Mouse (Mus musculus) layer of hippocampus, postnatal 25 days (tissue): ENCODE results near the gene Fam219b. TPM values are rescaled to one million over a fixed set of nuclear protein-coding genes. Genes with fewer than 3 reads are reported as not detected.
A peak's percentile ranks its signal among the peaks of the same experiment; 100 is the strongest.

Source experiments
- DNase-seq, 2 experiments: peaks; one replicate each; pipeline ENCODE4 v3.0.0; 2022; ENCODE audit warnings: mixed read lengths in 2 of 2, low spot score in 1 of 2; ENCODE audit errors: extremely low spot score in 1 of 2
- total RNA-seq, 2 experiments: library from RNA; stranded (reverse); gene quantifications; 2 replicates each; pipeline ENCODE4 v1.2.3; 2021

The Fam219b gene
- total RNA-seq, 2 experiments from 2014 or later = 21.5 to 22.5 TPM

GRCm38 (mm10) chr9:57560861-57561710, 23.8 kb downstream of the Fam219b start, which contains the start of gene Scamp2:
Scamp2 (plus strand) TSS chr9:57560943.
- DNase-seq = peak; percentile 85 to 96

DNA sequence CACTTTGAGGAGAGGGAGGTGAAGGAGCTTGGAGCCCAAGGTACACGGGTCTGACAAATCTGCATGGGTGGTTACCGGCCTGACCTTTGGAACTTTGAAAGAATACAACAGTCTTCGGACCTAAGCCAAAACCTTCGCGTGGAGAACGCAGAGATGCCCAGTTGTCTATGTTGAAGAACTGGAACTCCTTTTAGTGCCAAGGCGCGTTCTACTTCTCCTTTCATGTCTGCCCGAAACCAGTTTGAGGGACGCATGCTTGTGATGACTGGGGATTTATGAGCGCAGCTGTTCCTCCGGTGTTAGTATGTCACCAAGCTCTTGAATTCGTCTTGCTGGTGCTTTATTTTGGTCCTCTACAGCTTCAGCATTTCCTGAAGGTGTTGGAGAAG, 24.4 kb downstream of the Fam219b start:
- no peak for DNase-seq

- DNase-seq = no peak
Measured at GRCm38 (mm10) chr9:57562896-57563372, 25.6 kb downstream of the Fam219b start.

DNA sequence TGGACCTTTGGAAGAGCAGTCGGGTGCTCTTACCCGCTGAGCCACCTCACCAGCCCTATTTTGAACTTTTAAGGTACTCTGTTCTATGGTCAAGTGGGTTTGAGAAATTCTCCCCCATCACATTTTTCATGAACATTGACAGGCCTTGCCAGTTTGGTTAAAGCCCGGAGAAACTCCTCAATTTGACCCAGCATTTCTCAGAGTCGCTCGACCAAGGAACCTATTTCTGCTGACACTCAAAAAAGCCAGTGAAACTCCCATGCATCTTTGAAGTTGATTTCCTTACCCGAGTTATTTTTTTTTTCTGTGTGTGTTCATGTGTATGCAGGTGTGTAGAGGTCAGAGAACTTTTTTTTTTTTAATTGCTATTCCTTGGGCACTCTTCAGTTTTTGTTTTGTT, 27.3 kb downstream of the Fam219b start:
- no peak for DNase-seq

- DNase-seq = peak in 1 of 2 experiments; percentile 39
Measured at GRCm38 (mm10) chr9:57565741-57566221, 28.5 kb downstream of the Fam219b start.

- no peak for DNase-seq
Measured at GRCm38 (mm10) chr9:57566846-57567245, 29.5 kb downstream of the Fam219b start.

- DNase-seq = no peak
Measured at GRCm38 (mm10) chr9:57568500-57568899, 31.2 kb downstream of the Fam219b start.

DNA sequence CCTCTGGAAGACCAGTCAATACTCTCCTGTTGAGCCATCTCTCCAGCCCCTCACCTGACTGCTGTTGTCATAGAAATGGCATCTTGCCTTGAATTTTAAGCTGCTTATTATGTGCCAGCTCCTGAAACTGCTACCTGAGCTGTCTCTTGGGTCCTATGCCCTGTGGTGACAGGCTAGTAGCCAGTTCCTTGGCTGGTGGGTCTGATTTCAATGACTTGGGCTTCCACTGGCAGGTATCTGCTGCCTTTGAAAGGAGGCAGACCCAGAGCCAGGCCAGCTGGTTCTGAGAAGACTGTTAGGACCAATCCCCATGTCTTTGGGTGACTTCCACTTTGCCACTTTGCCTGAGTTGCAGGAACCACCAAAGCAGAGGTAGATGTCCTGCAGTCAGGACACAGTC, 37.1 kb downstream of the Fam219b start:
- no peak for DNase-seq

GRCm38 (mm10) chr9:57575577-57575976, 38.2 kb downstream of the Fam219b start:
- DNase-seq = no peak

GRCm38 (mm10) chr9:57577144-57577849, 40.0 kb downstream of the Fam219b start:
- DNase-seq = no peak

- DNase-seq = no peak
Measured at GRCm38 (mm10) chr9:57584991-57585390, 47.7 kb downstream of the Fam219b start.

DNA sequence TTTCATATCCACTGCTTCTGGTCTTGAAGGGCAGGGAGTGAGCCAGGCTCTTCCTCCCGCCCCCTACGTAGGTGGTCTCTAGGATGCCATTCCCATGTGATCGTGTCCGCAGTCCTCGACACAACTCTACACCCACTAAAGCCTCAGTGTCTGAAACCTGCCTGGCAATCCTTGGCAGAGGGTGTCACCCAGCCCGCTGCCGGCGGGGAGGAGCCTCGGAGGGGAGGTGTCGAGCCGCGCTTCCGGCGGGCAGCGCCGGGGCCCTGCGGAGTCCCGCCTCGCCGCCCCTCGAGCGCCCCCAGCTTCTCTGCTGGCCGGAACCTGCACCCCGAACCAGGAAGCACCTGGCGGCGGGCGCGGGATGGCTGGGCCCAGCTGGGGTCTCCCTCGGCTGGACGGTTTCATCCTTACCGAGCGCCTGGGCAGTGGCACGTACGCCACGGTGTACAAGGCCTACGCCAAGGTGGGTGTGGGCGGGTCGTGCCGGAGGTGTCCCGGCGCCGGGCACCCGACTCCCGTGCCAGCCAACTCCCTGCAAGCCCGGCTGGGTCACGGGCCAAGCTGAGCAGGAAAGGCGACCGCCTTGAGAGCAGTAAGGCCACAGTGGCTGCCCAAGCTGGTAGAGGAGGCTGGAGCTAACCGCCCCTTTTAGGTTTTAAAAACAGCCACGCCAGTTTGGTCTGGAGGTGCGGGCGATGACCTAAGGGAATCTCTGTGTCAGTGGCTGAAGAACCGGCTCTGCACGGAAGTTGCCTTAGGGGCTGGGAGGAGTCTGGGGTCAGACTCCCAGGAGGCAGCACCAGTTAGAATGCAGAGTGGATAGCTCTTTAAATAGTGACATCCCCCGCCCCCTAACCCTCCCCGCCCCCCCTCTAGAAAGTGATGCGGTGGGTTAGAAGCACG, 52.1 kb downstream of the Fam219b start, which contains the start of gene Ulk3:
Gene Ulk3, plus strand, starts transcription at position 229 of the 903 bp plus-strand sequence.
- DNase-seq = peak; percentile 60 to 67

- DNase-seq = no peak
Measured at GRCm38 (mm10) chr9:57590726-57591125, 53.4 kb downstream of the Fam219b start.

Other genes with a start within 250 kb of the Fam219b start
- gene Ppcdc, start 97.4 kb upstream of the Fam219b start, total RNA-seq = 10 to 100 TPM; 11.5 to 17.4 TPM
- 100 to 1,000 TPM; 420 to 434 TPM for gene Scamp5, start 69.5 kb upstream of the Fam219b start, total RNA-seq
- 10 to 100 TPM; 10.9 to 13.2 TPM for gene Rpp25, start 33.5 kb upstream of the Fam219b start, total RNA-seq
- gene Cox5a, start 16.3 kb upstream of the Fam219b start, total RNA-seq = 100 to 1,000 TPM; 389 to 459 TPM
- 10 to 100 TPM; 69.5 to 76.0 TPM for gene Mpi, start 15.2 kb downstream of the Fam219b start, total RNA-seq
- 10 to 100 TPM; 26.2 TPM for gene Scamp2, start 23.4 kb downstream of the Fam219b start, total RNA-seq
- gene Ulk3, start 51.9 kb downstream of the Fam219b start, total RNA-seq = 10 to 100 TPM; 18.4 to 31.8 TPM
- gene Cplx3, start 68.8 kb downstream of the Fam219b start, total RNA-seq = 1 to 10 TPM; 2.7 to 3.0 TPM
- not detected for gene Lman1l, start 83.2 kb downstream of the Fam219b start, total RNA-seq
- gene Csk, start 116.1 kb downstream of the Fam219b start, total RNA-seq = 10 to 100 TPM; 37.5 to 37.9 TPM
- gene Cyp1a2, start 146.2 kb downstream of the Fam219b start, total RNA-seq = not detected
- under 1 TPM; 0.12 to 0.14 TPM for gene Cyp1a1, start 150.4 kb downstream of the Fam219b start, total RNA-seq
- 10 to 100 TPM; 14.0 to 15.2 TPM for gene Edc3, start 171.0 kb downstream of the Fam219b start, total RNA-seq
- 10 to 100 TPM; 72.9 to 75.2 TPM for gene Clk3, start 228.3 kb downstream of the Fam219b start, total RNA-seq